Mouse (Mus musculus) hindbrain, embryonic 14.5 days (tissue): ENCODE measurements at regions not wholly inside any gene's neighbourhood (a gene's known extent, or its start where the extent isn't known, plus 50 kb on each side); places are given as distances from the start of the nearest gene placed in this dataset.

Experiments used
- ATAC-seq: fragments of 200-750 bp; cut with Nextera tagmentation; 2 replicates; pipeline ENCODE4 v1.8.0; 2017; ENCODE audit warnings: moderate number of reproducible peaks, mild to moderate bottlenecking, moderate TSS enrichment, moderate library complexity; ENCODE audit not compliant: low FRiP score
- DNase-seq: peaks from one replicate; pipeline ENCODE4 v3.0.0-alpha.2; 2015; ENCODE audit warnings: low spot score
- H3K27ac ChIP-seq: fragments of 300-500 bp; sonication (generic); 2 replicates; pipeline ENCODE4 v1.5.1; 2014; ENCODE audit warnings: mild to moderate bottlenecking, moderate library complexity
- H3K27me3 ChIP-seq: fragments of 300-500 bp; sonication (generic); 2 replicates; pipeline ENCODE4 v1.6.1; 2014; ENCODE audit warnings: mild to moderate bottlenecking, low read length, mixed read lengths; ENCODE audit not compliant: control insufficient read depth, insufficient read depth
- H3K36me3 ChIP-seq: fragments of 300-500 bp; sonication (generic); replicated peaks from 2 replicates; pipeline ENCODE4 v1.6.1; 2014; ENCODE audit not compliant: control insufficient read depth, insufficient read depth
- H3K4me1 ChIP-seq: fragments of 300-500 bp; sonication (generic); replicated peaks from 2 replicates; pipeline ENCODE4 v1.6.1; 2014; ENCODE audit warnings: antibody characterized with exemption, low read length, mixed read lengths; ENCODE audit not compliant: control insufficient read depth, insufficient read depth
- H3K4me2 ChIP-seq: fragments of 300-500 bp; sonication (generic); replicated peaks from 2 replicates; pipeline ENCODE4 v1.6.1; 2014; ENCODE audit warnings: mild to moderate bottlenecking, moderate library complexity
- H3K4me3 ChIP-seq: fragments of 300-500 bp; sonication (generic); replicated peaks from 2 replicates; pipeline ENCODE4 v1.5.1; 2014; ENCODE audit warnings: mild to moderate bottlenecking, low read length
- H3K9ac ChIP-seq: fragments of 300-500 bp; sonication (generic); 2 replicates; pipeline ENCODE4 v1.6.1; 2014
- H3K9me3 ChIP-seq: fragments of 300-500 bp; sonication (generic); 2 replicates; pipeline ENCODE4 v1.6.1; 2016; ENCODE audit warnings: low read length; ENCODE audit not compliant: control insufficient read depth
- WGBS: fragments of 180-500 bp; shearing (Covaris S2); extraction: QIAGEN DNeasy Blood & Tissue Kit; methylation state at CpG from one replicate; pipeline ENCODE4 v1.1.7; 2014; 5-methylcytosine and 5-hydroxymethylcytosine counted together

- Histone ChIP-seq H3K4me1 (no peaks in the 10 kb centered on the region), H3K27me3 (no peaks in the 10 kb centered on the region), H3K9me3 (no peaks in the 10 kb centered on the region), H3K4me3 (no peak overlapping the region), H3K36me3 (no peaks in the 10 kb centered on the region), H3K9ac (no peak overlapping the region), H3K4me2 (no peak overlapping the region), H3K27ac (no peak overlapping the region)
- ATAC-seq: no peak
- WGBS: 80% methylated on average over 3 of the region's 3 CpGs
- DNase-seq: no peak
Observed at GRCm38 (mm10) chr4:55284722-55285225, 65.1 kb upstream of the Rad23b start.

DNA sequence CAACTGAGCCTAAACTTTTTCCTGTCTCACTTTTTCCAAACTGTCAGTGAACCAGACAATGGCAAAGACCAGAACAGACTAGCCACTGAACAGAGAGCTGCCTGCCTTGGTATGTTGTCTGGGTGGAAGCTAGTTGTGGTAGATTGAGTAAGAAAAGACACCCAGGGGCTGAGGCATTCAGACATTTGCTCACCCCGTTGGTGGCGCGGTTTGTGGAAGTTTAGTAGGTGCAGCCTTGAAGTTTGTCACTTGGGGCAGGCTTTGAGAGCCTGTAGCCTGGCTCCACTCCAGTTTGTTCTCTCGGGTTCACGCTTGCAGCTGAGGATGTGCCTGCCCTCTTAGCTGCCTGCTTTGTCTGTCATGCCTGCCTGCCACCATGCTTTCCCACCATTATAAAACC, 64.2 kb upstream of the Rad23b start:
- Histone ChIP-seq H3K4me3 (no peak overlapping the region), H3K4me1 (no peaks in the 10 kb centered on the region), H3K27me3 (no peaks in the 10 kb centered on the region), H3K36me3 (no peaks in the 10 kb centered on the region), H3K9me3 (no peaks in the 10 kb centered on the region), H3K4me2 (no peak overlapping the region), H3K27ac (no peak overlapping the region), H3K9ac (no peak overlapping the region)
- DNase-seq (no peak), ATAC-seq (no peak)
- 36% methylated on average over 5 of the region's 5 CpGs for WGBS

GRCm38 (mm10) chr4:55288456-55288855, 61.4 kb upstream of the Rad23b start:
- peaks cover 9% of the 10 kb centered on the region for H3K4me1 ChIP-seq
- no peak for ATAC-seq
- WGBS: 81% methylated on average over 6 of the region's 6 CpGs
- no peak overlapping the region for H3K4me3 ChIP-seq
- no peaks in the 10 kb centered on the region; the same call in 1 of the 2 replicates for H3K27me3 ChIP-seq
- H3K9ac ChIP-seq: no peak overlapping the region
- H3K27ac ChIP-seq: no peak overlapping the region
- H3K9me3 ChIP-seq: no peaks in the 10 kb centered on the region
- DNase-seq: no peak
- H3K4me2 ChIP-seq: no peak overlapping the region
- no peaks in the 10 kb centered on the region for H3K36me3 ChIP-seq

GRCm38 (mm10) chr4:55292277-55292676, 57.6 kb upstream of the Rad23b start:
- no peak overlapping the region for H3K4me3 ChIP-seq
- no peak overlapping the region for H3K4me2 ChIP-seq
- no peaks in the 10 kb centered on the region; the same call in 1 of the 2 replicates for H3K27me3 ChIP-seq
- no peak for DNase-seq
- no peak overlapping the region for H3K27ac ChIP-seq
- H3K9ac ChIP-seq: no peak overlapping the region
- H3K4me1 ChIP-seq: peaks cover 13% of the 10 kb centered on the region
- no peaks in the 10 kb centered on the region for H3K36me3 ChIP-seq
- no peak for ATAC-seq
- WGBS: 93% methylated on average over 5 of the region's 5 CpGs
- no peaks in the 10 kb centered on the region for H3K9me3 ChIP-seq

DNA sequence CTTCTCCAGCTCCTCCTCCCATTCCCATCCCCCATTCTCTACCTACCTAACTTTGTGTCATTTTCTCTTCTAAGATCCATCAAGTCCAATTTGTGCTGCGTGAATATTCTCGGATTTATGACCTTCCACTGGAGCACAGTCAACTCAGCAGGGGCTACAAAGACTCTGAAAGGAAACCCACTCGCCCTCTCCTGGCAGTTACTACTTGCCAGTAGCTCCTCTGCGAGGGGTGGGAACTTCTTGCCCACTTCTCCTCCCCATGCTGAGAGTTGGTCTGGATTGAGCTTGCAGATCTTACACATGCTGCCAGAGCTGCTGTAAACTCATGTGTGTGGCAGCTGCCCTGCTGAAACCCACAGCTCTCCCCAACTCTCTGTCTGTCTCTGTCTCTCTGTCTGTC, 57.1 kb upstream of the Rad23b start:
- 25% methylated on average over 4 of the region's 4 CpGs for WGBS
- H3K4me2 ChIP-seq: no peak overlapping the region
- ATAC-seq: no peak
- H3K27ac ChIP-seq: 0 out of 2 replicates have a peak overlapping the region, but pooled peaks have one; percentile 94
- H3K36me3 ChIP-seq: no peaks in the 10 kb centered on the region
- no peak overlapping the region for H3K4me3 ChIP-seq
- DNase-seq: no peak
- no peak overlapping the region for H3K9ac ChIP-seq
- no peaks in the 10 kb centered on the region for H3K9me3 ChIP-seq
- no peaks in the 10 kb centered on the region; the same call in 1 of the 2 replicates for H3K27me3 ChIP-seq
- peaks cover 13% of the 10 kb centered on the region for H3K4me1 ChIP-seq

GRCm38 (mm10) chr4:55293347-55294079, 56.3 kb upstream of the Rad23b start:
- H3K9me3 ChIP-seq: no peaks in the 10 kb centered on the region
- H3K27ac ChIP-seq: peak overlapping the region; percentile 94
- H3K4me3 ChIP-seq: no peak overlapping the region
- no peaks in the 10 kb centered on the region for H3K36me3 ChIP-seq
- no peak for DNase-seq
- H3K4me2 ChIP-seq: peak overlapping the region; percentile 60
- H3K4me1 ChIP-seq: peaks cover 13% of the 10 kb centered on the region
- 10% methylated on average over 5 of the region's 5 CpGs for WGBS
- ATAC-seq: no peak
- no peaks in the 10 kb centered on the region; the same call in 1 of the 2 replicates for H3K27me3 ChIP-seq
- H3K9ac ChIP-seq: no peak overlapping the region

GRCm38 (mm10) chr4:55294255-55294687, 55.6 kb upstream of the Rad23b start:
- Histone ChIP-seq H3K27ac (peak overlapping the region; percentile 94), H3K27me3 (no peaks in the 10 kb centered on the region; the same call in 1 of the 2 replicates), H3K36me3 (no peaks in the 10 kb centered on the region), H3K4me2 (peak overlapping the region; percentile 60), H3K9ac (peak overlapping the region; percentile 69), H3K4me3 (peak overlapping the region; percentile 30), H3K4me1 (peaks cover 13% of the 10 kb centered on the region), H3K9me3 (no peaks in the 10 kb centered on the region)
- WGBS: under 1% methylated on average over 14 of the region's 14 CpGs
- ATAC-seq (peak; percentile 93), DNase-seq (peak; percentile 83)

GRCm38 (mm10) chr4:55297841-55298240, 52.0 kb upstream of the Rad23b start:
- Histone ChIP-seq H3K9me3 (no peaks in the 10 kb centered on the region), H3K36me3 (no peaks in the 10 kb centered on the region), H3K4me2 (no peak overlapping the region), H3K27me3 (no peaks in the 10 kb centered on the region), H3K4me1 (peaks cover 10% of the 10 kb centered on the region), H3K9ac (no peak overlapping the region), H3K4me3 (no peak overlapping the region), H3K27ac (no peak overlapping the region)
- ATAC-seq (no peak), DNase-seq (no peak)
- 90% methylated on average over 3 of the region's 3 CpGs for WGBS
